Mouse (Mus musculus) heart, embryonic 13.5 days (tissue): ENCODE measurements around the gene Wars2. TPM values are rescaled to one million over a fixed set of nuclear protein-coding genes. Genes with fewer than 3 reads are reported as not detected.

ENCODE experiments used
- ATAC-seq: fragments of 200-750 bp; cut with Nextera tagmentation; 2 replicates; pipeline ENCODE4 v1.8.0; 2017; ENCODE audit warnings: moderate TSS enrichment; ENCODE audit not compliant: insufficient number of reproducible peaks, low FRiP score, low TSS enrichment; ENCODE audit errors: extremely low read depth
- H3K27ac ChIP-seq: fragments of 300-500 bp; sonication (generic); replicated peaks from 2 replicates; pipeline ENCODE4 v1.5.1; 2015; ENCODE audit warnings: moderate library complexity, mild to moderate bottlenecking, inconsistent platforms
- H3K27me3 ChIP-seq: fragments of 300-500 bp; sonication (generic); replicated peaks from 2 replicates; pipeline ENCODE4 v1.6.1; 2015; ENCODE audit warnings: mild to moderate bottlenecking, inconsistent platforms
- H3K36me3 ChIP-seq: fragments of 300-500 bp; sonication (generic); 2 replicates; pipeline ENCODE4 v1.6.1; 2015; ENCODE audit warnings: mild to moderate bottlenecking, inconsistent platforms
- H3K4me1 ChIP-seq: fragments of 300-500 bp; sonication (generic); 2 replicates; pipeline ENCODE4 v1.6.1; 2015; ENCODE audit warnings: inconsistent platforms
- H3K4me2 ChIP-seq: fragments of 300-500 bp; sonication (generic); 2 replicates; pipeline ENCODE4 v1.6.1; 2015; ENCODE audit warnings: inconsistent platforms, mild to moderate bottlenecking, moderate library complexity
- H3K4me3 ChIP-seq: fragments of 300-500 bp; sonication (generic); 2 replicates; pipeline ENCODE4 v1.5.1; 2015; ENCODE audit warnings: moderate library complexity, mild to moderate bottlenecking, inconsistent platforms
- H3K9ac ChIP-seq: fragments of 300-500 bp; sonication (generic); 2 replicates; pipeline ENCODE4 v1.6.1; 2015; ENCODE audit warnings: inconsistent platforms, mild to moderate bottlenecking, moderate library complexity
- H3K9me3 ChIP-seq: fragments of 300-500 bp; sonication (generic); 2 replicates; pipeline ENCODE4 v1.6.1; 2016; ENCODE audit warnings: inconsistent platforms
- WGBS: fragments of 180-500 bp; shearing (Covaris S2); methylation state at CpG from one replicate; pipeline ENCODE4 v1.1.7; 2015; ENCODE audit warnings: mixed read lengths; 5-methylcytosine and 5-hydroxymethylcytosine counted together
- polyA plus RNA-seq: library from polyadenylated mRNA; unstranded; fragments of >200 nt; fragmentation: Nextera tagmentation; extraction: Ambion mirVana; gene quantifications from 2 replicates; pipeline ENCODE4 v1.2.1, GENCODE M21; 2015

Wars2 gene
- 7.7 and 8.4 TPM in 2 replicates for polyA plus RNA-seq

DNA sequence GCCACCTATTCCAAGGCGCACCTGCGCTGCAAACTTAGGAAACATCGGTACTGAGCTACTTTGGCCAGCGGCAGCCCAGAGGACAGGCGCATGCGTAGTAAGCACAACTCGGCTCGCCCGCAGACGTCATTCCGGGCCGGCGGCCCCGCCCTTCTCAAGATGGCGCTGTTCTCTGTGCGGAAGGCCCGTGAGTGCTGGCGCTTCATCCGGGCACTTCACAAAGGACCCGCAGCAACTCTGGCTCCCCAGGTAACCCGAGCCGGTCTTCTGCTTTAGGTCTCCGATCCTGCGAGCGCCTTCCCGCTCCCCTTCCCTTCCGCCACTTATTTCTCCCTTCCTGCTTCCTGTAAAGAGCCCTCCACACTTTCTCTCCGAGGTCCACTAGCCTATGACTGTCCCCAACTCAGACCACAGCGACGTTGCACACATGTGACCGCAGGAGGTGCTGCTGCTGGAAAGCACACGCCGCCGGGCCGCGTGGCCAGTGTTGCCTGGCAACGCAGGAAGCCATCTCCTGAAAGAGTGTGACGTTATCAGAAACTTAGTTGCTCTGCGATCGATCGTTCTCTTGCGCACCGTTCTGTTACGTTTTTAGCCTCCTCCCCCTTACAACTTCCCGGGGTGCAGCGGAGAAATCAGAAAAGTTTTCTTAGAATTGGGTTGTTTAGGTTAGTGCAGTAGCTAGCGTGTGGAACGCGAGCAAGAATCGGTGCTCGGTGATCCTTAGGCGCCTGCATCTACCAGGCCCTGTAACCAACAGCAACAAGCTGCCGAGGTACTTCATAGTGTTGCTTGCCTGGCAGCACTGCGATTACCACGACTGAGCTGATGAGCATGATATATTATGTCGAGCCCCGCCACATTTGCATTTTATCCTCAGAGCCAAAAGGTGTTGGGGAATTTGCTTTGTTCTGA, at the start of gene Wars2:
Gene Wars2, plus strand, starts transcription at position 129 of the 915 bp plus-strand sequence.
- Histone ChIP-seq H3K27me3 (0 out of 2 replicates have a peak, but pooled peaks cover 4% of the 10 kb centered on the region), H3K36me3 (no peaks in the 10 kb centered on the region), H3K9me3 (no peaks in the 10 kb centered on the region), H3K4me2 (peak within 1 kb of the TSS; percentile 91), H3K4me1 (peaks cover 13% of the 10 kb centered on the region), H3K27ac (peak within 1 kb of the TSS; percentile 96), H3K9ac (peak within 1 kb of the TSS; percentile 81), H3K4me3 (peak within 1 kb of the TSS; percentile 71)
- peak; percentile 99 for ATAC-seq
- WGBS, result under 1% methylated on average over 57 of the region's 57 CpGs

GRCm38 (mm10) chr3:99096816-99097215, 44.1 kb upstream of the Wars2 start:
- no peaks in the 10 kb centered on the region for H3K4me1 ChIP-seq
- no peak overlapping the region for H3K9ac ChIP-seq
- H3K4me2 ChIP-seq, result no peak overlapping the region
- no peak for ATAC-seq
- peaks cover 8% of the 10 kb centered on the region; the same call in 1 of the 2 replicates for H3K9me3 ChIP-seq
- no peak overlapping the region for H3K27ac ChIP-seq
- H3K4me3 ChIP-seq, result no peak overlapping the region
- no peaks in the 10 kb centered on the region for H3K27me3 ChIP-seq
- no peaks in the 10 kb centered on the region for H3K36me3 ChIP-seq
- WGBS, result 56% methylated on average over 3 of the region's 3 CpGs

DNA sequence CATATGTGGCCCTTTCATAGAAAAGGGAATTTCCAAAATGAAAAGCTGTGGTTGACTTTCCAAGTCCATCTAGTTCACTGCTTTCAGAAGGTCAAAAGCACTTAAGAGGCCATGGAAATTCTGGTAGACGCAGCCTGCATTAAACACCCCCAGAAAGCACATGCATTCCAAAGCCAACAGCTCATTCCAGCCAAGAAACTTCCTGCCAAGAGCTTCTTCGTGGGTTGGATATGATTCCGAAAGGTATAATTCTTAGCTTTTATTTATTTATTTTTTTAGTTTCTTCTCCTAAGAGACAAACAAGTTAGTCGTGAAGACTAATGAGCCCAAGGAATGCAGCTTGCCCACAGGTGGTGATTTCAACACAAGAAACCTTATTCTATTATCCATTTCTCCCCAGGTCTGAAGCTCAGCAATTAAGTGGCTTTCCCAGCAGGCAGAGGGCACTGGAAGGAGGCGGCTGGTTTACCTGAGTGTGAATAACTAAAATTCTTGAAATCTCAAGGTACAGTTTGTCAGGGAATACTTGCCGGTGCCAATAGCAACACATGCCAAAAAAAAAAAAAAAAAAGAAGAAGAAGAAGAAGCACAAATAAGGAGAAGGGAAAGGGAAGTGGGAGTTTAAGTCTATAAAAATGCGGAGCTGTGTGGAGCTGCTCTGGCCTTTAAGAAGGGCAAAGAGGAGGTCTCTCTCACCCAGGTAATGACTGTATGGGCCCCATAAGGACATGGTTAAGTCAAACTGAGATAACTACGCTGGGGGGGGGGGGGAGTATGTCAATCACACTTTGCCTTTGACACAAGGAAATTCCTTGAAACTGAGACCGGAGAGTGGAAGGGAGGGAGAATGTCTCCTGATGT, 30.3 kb upstream of the Wars2 start:
- no peak overlapping the region for H3K9ac ChIP-seq
- no peaks in the 10 kb centered on the region for H3K36me3 ChIP-seq
- H3K4me3 ChIP-seq, result no peak overlapping the region
- H3K27ac ChIP-seq, result no peak overlapping the region
- H3K4me1 ChIP-seq, result no peaks in the 10 kb centered on the region
- no peak for ATAC-seq
- WGBS, result 51% methylated on average over 9 of the region's 9 CpGs
- no peak overlapping the region for H3K4me2 ChIP-seq
- H3K27me3 ChIP-seq, result no peaks in the 10 kb centered on the region
- H3K9me3 ChIP-seq, result no peaks in the 10 kb centered on the region

DNA sequence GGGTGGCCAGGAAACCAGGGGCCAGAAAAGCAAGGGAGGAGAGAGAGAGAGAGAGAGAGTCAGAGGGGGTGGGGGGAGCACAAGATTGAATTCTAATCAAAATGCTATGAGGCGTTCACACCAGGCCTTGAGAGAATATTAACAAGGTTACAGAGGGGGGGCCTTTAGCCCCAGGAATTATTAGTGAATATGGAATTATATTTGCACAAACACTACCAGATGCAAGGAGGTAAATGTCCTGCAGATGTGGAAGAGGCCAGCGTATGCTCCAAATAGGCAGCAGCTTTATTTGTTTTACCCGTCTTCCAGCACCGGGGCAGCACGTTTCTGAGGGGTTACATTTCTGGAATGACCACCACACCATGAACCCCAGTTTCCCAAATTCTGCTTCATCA, 29.7 kb upstream of the Wars2 start:
- Histone ChIP-seq H3K36me3 (no peaks in the 10 kb centered on the region), H3K27me3 (no peaks in the 10 kb centered on the region), H3K4me1 (no peaks in the 10 kb centered on the region), H3K9me3 (no peaks in the 10 kb centered on the region), H3K27ac (no peak overlapping the region), H3K9ac (no peak overlapping the region), H3K4me2 (no peak overlapping the region), H3K4me3 (no peak overlapping the region)
- 78% methylated on average over 5 of the region's 5 CpGs for WGBS
- no peak for ATAC-seq

DNA sequence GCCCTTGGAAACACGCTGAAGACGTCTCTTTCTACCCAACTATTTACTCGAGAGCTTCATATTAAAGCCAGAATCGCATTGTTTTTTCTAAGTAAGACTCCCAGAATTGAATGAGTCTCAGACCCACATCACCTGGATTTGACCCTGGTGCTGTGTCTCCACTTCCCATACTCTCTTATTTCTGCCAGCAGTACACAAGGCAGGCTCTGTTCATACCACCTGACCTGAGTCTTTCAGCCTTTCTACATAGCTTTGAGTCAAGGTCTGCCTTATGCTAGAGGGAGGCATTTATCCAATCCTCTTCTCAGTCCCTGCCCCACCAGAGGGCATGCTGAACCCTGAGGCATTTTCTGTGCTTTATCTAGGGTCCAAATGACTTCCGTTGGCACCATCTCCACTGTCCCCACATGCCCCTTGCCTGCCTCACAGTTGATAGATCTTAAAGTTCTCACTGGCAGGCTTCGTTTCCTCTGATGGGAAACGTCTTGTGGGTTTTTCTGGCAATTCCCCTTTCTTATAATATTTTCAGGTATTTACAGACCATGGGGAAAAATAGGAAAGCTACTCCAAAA, 27.5 kb upstream of the Wars2 start:
- H3K9me3 ChIP-seq, result no peaks in the 10 kb centered on the region
- no peaks in the 10 kb centered on the region for H3K27me3 ChIP-seq
- no peaks in the 10 kb centered on the region for H3K4me1 ChIP-seq
- no peak for ATAC-seq
- no peak overlapping the region for H3K4me3 ChIP-seq
- H3K27ac ChIP-seq, result no peak overlapping the region
- no peak overlapping the region for H3K4me2 ChIP-seq
- no peak overlapping the region for H3K9ac ChIP-seq
- WGBS, result 71% methylated on average over 7 of the region's 7 CpGs
- no peaks in the 10 kb centered on the region for H3K36me3 ChIP-seq

DNA sequence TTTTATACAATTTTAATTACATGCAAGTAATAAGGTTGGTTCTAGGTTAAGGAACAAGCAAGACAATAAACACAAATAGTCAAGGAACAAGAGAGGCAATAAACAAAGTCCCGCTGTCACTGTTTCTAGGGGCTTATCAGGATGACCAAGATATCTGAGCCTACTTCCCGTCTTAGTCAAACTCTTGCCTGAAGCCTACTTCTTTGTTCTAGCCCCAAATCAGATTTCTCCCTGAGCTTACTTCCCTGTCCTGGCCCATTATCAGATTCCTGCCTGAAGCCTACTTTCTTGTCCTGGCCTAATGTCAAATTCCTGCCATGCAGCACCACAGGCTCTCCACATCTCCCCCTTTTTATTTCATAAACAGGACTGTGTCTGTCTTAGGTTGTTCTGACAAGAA, 19.9 kb upstream of the Wars2 start:
- Histone ChIP-seq H3K4me2 (no peak overlapping the region), H3K4me3 (no peak overlapping the region), H3K9me3 (no peaks in the 10 kb centered on the region), H3K36me3 (no peaks in the 10 kb centered on the region), H3K4me1 (no peaks in the 10 kb centered on the region), H3K27ac (no peak overlapping the region), H3K9ac (no peak overlapping the region), H3K27me3 (no peaks in the 10 kb centered on the region)
- no peak for ATAC-seq
- WGBS, result 28% methylated on average over 2 of the region's 2 CpGs

- Histone ChIP-seq H3K9ac (no peak overlapping the region), H3K27ac (no peak overlapping the region), H3K9me3 (no peaks in the 10 kb centered on the region), H3K4me2 (no peak overlapping the region), H3K27me3 (no peaks in the 10 kb centered on the region; the same call in 1 of the 2 replicates), H3K4me1 (no peaks in the 10 kb centered on the region), H3K36me3 (no peaks in the 10 kb centered on the region), H3K4me3 (no peak overlapping the region)
- WGBS, result 71% methylated on average over 1 of the region's 1 CpGs
- no peak for ATAC-seq
These were observed 10.3 kb upstream of the Wars2 start for GRCm38 (mm10) chr3:99130521-99130920.

DNA sequence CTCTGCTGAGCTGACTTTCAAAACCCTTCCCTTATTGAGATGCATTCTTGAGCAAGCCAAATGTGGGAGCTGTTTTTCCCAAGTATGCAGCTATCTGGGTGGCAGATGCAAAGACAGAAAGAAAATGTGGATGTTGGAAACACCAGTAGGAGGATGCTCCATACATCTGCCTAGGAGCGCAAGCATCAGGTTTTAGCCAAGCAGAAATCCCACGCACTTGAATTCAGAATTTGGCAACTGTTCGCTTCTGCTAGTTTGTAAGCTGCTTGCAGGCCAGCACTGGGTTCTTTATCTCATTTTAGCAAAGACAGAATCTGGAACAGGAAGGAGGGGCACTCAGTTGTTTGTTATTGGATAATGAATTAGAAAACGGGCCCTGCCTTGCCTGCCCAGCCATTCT, 8.9 kb upstream of the Wars2 start:
- Histone ChIP-seq H3K4me2 (no peak overlapping the region), H3K27ac (no peak overlapping the region), H3K9me3 (no peaks in the 10 kb centered on the region), H3K27me3 (no peaks in the 10 kb centered on the region; the same call in 1 of the 2 replicates), H3K4me3 (no peak overlapping the region), H3K9ac (no peak overlapping the region), H3K4me1 (no peaks in the 10 kb centered on the region), H3K36me3 (no peaks in the 10 kb centered on the region)
- 70% methylated on average over 4 of the region's 4 CpGs for WGBS
- no peak for ATAC-seq

DNA sequence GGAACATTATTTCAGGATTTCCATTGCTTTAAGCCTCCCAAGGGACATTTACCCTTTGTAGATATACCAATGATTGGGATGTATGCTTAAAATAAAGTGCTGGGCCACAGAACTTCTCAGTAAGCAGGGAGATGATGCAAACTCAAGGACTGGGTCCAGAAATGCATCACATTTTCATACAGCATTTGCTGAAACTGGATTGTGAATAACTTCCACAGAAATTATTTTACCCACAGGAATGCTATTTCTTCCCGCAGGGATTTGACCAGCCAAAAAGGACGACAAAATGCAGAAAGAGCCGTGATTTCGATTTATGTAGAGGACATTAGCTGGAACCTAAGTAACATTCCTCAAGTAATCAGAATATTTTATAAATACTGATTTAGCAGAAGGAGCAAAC, 7.0 kb upstream of the Wars2 start:
- Histone ChIP-seq H3K9me3 (no peaks in the 10 kb centered on the region), H3K36me3 (no peaks in the 10 kb centered on the region), H3K27me3 (no peaks in the 10 kb centered on the region), H3K27ac (no peak overlapping the region), H3K4me1 (no peaks in the 10 kb centered on the region), H3K9ac (no peak overlapping the region), H3K4me3 (no peak overlapping the region), H3K4me2 (no peak overlapping the region)
- 81% methylated on average over 4 of the region's 4 CpGs for WGBS
- ATAC-seq, result no peak

- no peak overlapping the region for H3K4me2 ChIP-seq
- H3K9ac ChIP-seq, result no peak overlapping the region
- H3K9me3 ChIP-seq, result no peaks in the 10 kb centered on the region
- no peak overlapping the region for H3K4me3 ChIP-seq
- H3K27ac ChIP-seq, result no peak overlapping the region
- ATAC-seq, result no peak
- H3K36me3 ChIP-seq, result no peaks in the 10 kb centered on the region; the same call in 1 of the 2 replicates
- no peaks in the 10 kb centered on the region for H3K27me3 ChIP-seq
- peaks cover 3% of the 10 kb centered on the region; the same call in 1 of the 2 replicates for H3K4me1 ChIP-seq
- WGBS, result 64% methylated on average over 3 of the region's 3 CpGs
These were observed 7.0 kb downstream of the Wars2 start for GRCm38 (mm10) chr3:99147886-99148285.

- no peak overlapping the region for H3K4me2 ChIP-seq
- no peak overlapping the region for H3K4me3 ChIP-seq
- H3K27ac ChIP-seq, result no peak overlapping the region
- no peaks in the 10 kb centered on the region for H3K27me3 ChIP-seq
- H3K4me1 ChIP-seq, result peaks cover 3% of the 10 kb centered on the region; the same call in 1 of the 2 replicates
- whole genome bisulfite sequencing, result 38% methylated on average over 3 of the region's 3 CpGs
- H3K9ac ChIP-seq, result no peak overlapping the region
- H3K9me3 ChIP-seq, result no peaks in the 10 kb centered on the region
- no peak for ATAC-seq
- H3K36me3 ChIP-seq, result no peaks in the 10 kb centered on the region; the same call in 1 of the 2 replicates
These were observed 8.2 kb downstream of the Wars2 start for GRCm38 (mm10) chr3:99149035-99149434.
